Mouse (Mus musculus): Measurements from ENCODE around the gene Cntln.

- TF ChIP-seq POLR2A (IDR thresholded peaks at IDR 0.05; ENCODE audit: extremely low read depth, insufficient read depth, low read length) (no peak), CTCF (IDR thresholded peaks at IDR 0.05; ENCODE audit: extremely low read depth, insufficient read depth, low read length) (no peak)
These were observed 1.1 kb downstream of the Cntln start for GRCm38 (mm10) chr4:84885271-84885540.

Data from cortical plate, adult 2 months (tissue).